Mouse (Mus musculus): ENCODE data around the gene Mfap1a.

GRCm38 (mm10) chr2:121448739-121449535 lies 57.5 kb downstream of the Mfap1a start, which contains the start of gene Serf2:
- TF ChIP-seq CTCF (IDR thresholded peaks at IDR 0.05; ENCODE audit: control insufficient read depth, insufficient read depth, low read length) (no peak), POLR2A (IDR thresholded peaks at IDR 0.05; ENCODE audit: borderline replicate concordance, control insufficient read depth, low read depth, low read length) (peak; percentile 96)
